Mouse (Mus musculus) heart, embryonic 14.5 days (tissue): ENCODE data around the gene Sertad2. TPM values are rescaled to one million over a fixed set of nuclear protein-coding genes. Genes with fewer than 3 reads are reported as not detected.

ENCODE experiments used
- ATAC-seq: fragments of 200-750 bp; cut with Nextera tagmentation; 2 replicates; pipeline ENCODE4 v1.8.0; 2017; ENCODE audit warnings: low read depth, moderate TSS enrichment; ENCODE audit not compliant: insufficient number of reproducible peaks, insufficient read depth, low FRiP score
- H3K27ac ChIP-seq, 2 experiments: fragments of 200-500 bp in 1 of 2; fragments of 300-500 bp in 1 of 2; sonication (generic) in 1 of 2; replicated peaks in 1 of 2; 2 replicates each; pipeline ENCODE4 v1.5.1; 2012 to 2014; ENCODE audit warnings: low read depth in 2 of 2, low read length in 2 of 2, control low read depth in 1 of 2, mild to moderate bottlenecking in 1 of 2, mixed read lengths in 1 of 2; ENCODE audit not compliant: control insufficient read depth in 1 of 2, insufficient read depth in 1 of 2
- H3K27me3 ChIP-seq: fragments of 300-500 bp; sonication (generic); 2 replicates; pipeline ENCODE4 v1.6.1; 2014; ENCODE audit warnings: mild to moderate bottlenecking, low read length, control low read depth; ENCODE audit not compliant: control insufficient read depth, insufficient read depth
- H3K36me3 ChIP-seq: fragments of 300-500 bp; sonication (generic); 2 replicates; pipeline ENCODE4 v1.6.1; 2014; ENCODE audit warnings: mild to moderate bottlenecking, control low read depth, low read length, mixed read lengths; ENCODE audit not compliant: control insufficient read depth, insufficient read depth
- H3K4me1 ChIP-seq, 2 experiments: fragments of 200-500 bp in 1 of 2; fragments of 300-500 bp in 1 of 2; sonication (generic) in 1 of 2; 2 replicates each; pipeline ENCODE4 v1.6.1; 2012 to 2014; ENCODE audit warnings: low read length in 2 of 2, control low read depth in 1 of 2, mixed read lengths in 1 of 2; ENCODE audit not compliant: control insufficient read depth in 2 of 2, insufficient read depth in 2 of 2
- H3K4me2 ChIP-seq: fragments of 300-500 bp; sonication (generic); 2 replicates; pipeline ENCODE4 v1.6.1; 2014; ENCODE audit warnings: mild to moderate bottlenecking, low read length
- H3K4me3 ChIP-seq, 2 experiments: fragments of 200-500 bp in 1 of 2; fragments of 300-500 bp in 1 of 2; sonication (generic) in 1 of 2; 2 replicates each; pipeline ENCODE4 v1.5.1; 2012 to 2014; ENCODE audit warnings: low read length in 2 of 2, mild to moderate bottlenecking in 2 of 2, control low read depth in 1 of 2, low read depth in 1 of 2, moderate library complexity in 1 of 2; ENCODE audit not compliant: control insufficient read depth in 1 of 2, insufficient read depth in 1 of 2
- H3K9ac ChIP-seq: fragments of 300-500 bp; sonication (generic); 2 replicates; pipeline ENCODE4 v1.6.1; 2014; ENCODE audit warnings: mild to moderate bottlenecking, low read length
- H3K9me3 ChIP-seq: fragments of 300-500 bp; sonication (generic); 2 replicates; pipeline ENCODE4 v1.6.1; 2016; ENCODE audit warnings: low read length, control low read depth; ENCODE audit not compliant: control insufficient read depth
- WGBS: fragments of 180-500 bp; shearing (Covaris S2); extraction: QIAGEN DNeasy Blood & Tissue Kit; methylation state at CpG from one replicate; pipeline ENCODE4 v1.1.7; 2014; 5-methylcytosine and 5-hydroxymethylcytosine counted together
- polyA plus RNA-seq: library from polyadenylated mRNA; unstranded; fragments of >200 nt; fragmentation: Nextera tagmentation; extraction: Ambion mirVana; gene quantifications from 2 replicates; pipeline ENCODE4 v1.2.1, GENCODE M21; 2014

Sertad2 gene
- polyA plus RNA-seq, 1 experiment from 2014 or later = 33.5 TPM

DNA sequence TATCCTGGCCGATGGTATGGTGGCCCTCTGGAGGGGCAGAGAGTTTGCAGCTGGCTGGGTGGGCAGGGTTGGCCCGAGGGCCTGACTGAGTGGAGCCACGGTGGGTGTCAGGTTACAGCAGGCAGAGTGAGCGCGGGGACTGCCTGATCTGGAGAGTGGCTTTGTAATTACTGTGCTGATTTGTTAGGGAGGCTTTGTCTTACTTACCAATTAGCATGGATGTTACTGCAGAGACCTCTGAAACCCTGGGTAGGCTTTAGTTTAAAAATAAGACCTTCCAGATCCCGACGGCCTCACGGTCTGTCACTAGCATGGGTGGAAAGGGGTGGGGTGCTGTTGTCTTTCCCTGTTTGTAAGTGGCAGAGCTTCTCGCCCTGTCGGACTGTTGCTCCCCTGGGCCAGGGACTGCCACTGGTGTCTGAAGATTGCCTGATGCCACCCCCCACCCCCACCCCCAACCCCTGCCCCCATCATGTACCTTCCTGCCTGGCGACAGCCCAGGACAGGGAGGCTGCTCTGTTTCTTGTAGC lies 96.9 kb downstream of the Sertad2 start:
- Histone ChIP-seq H3K4me1 (peaks cover 22 to 56% of the 10 kb centered on the region in 2 experiments), H3K36me3 (no peaks in the 10 kb centered on the region), H3K27me3 (no peaks in the 10 kb centered on the region), H3K27ac (peak overlapping the region; percentile 81 to 88), H3K4me2 (peak overlapping the region; percentile 64), H3K9ac (peak overlapping the region; percentile 67), H3K9me3 (no peaks in the 10 kb centered on the region), H3K4me3 (peak overlapping the region; percentile 19 to 29; a peak in 3 of 4 replicates)
- 2% methylated on average over 11 of the region's 11 CpGs for WGBS
- ATAC-seq = peak; percentile 92

DNA sequence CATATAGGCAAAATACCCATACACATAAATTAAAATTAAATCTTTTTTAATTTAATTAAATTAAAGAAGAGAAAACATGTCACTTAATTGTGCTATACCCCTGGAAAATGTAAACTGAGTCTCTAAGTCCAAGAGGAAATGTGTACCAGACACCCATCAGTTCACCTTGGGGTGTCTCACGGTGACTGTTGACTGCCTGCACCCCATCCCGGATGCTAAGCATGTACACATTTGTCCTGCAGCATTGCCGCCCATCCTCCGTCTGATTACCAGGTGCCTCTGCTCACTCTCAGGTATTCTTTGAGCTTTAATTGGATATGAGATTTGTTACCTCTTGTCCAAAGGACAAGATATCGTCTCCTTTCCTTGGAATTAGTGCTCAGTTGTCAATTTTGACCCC lies 99.3 kb downstream of the Sertad2 start:
- no peak overlapping the region for H3K27ac ChIP-seq
- no peak for ATAC-seq
- 88% methylated on average over 5 of the region's 5 CpGs for WGBS
- H3K9ac ChIP-seq = no peak overlapping the region
- H3K27me3 ChIP-seq = no peaks in the 10 kb centered on the region
- no peaks in the 10 kb centered on the region for H3K9me3 ChIP-seq
- H3K4me3 ChIP-seq = no peak overlapping the region
- no peak overlapping the region for H3K4me2 ChIP-seq
- H3K4me1 ChIP-seq = peaks cover 22 to 60% of the 10 kb centered on the region in 2 experiments
- no peaks in the 10 kb centered on the region for H3K36me3 ChIP-seq

DNA sequence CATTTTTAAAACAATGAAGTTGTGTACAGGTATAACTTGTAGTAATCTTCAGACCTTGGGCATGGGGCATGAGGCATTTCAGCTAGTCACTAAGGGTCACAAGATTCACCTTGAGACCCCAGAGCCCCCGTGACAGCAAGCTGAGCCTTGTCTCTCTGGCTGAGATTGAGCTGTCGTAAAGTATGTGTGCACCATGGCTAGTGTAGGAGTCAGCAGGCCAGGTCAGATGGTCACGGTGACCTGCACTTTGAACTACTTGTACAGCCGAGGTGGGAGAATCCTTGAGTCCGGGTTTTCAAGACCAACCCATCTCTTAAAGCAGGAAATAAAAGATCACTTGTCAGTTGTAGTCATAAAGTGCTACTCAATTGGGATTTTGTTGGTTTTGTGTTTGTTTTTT lies 100.1 kb downstream of the Sertad2 start:
- Histone ChIP-seq H3K36me3 (peaks cover 6% of the 10 kb centered on the region), H3K27ac (no peak overlapping the region), H3K9ac (no peak overlapping the region), H3K4me3 (no peak overlapping the region), H3K27me3 (no peaks in the 10 kb centered on the region), H3K4me2 (no peak overlapping the region), H3K4me1 (peaks cover 29 to 69% of the 10 kb centered on the region in 2 experiments), H3K9me3 (no peaks in the 10 kb centered on the region)
- ATAC-seq = no peak
- WGBS = 58% methylated on average over 5 of the region's 5 CpGs

DNA sequence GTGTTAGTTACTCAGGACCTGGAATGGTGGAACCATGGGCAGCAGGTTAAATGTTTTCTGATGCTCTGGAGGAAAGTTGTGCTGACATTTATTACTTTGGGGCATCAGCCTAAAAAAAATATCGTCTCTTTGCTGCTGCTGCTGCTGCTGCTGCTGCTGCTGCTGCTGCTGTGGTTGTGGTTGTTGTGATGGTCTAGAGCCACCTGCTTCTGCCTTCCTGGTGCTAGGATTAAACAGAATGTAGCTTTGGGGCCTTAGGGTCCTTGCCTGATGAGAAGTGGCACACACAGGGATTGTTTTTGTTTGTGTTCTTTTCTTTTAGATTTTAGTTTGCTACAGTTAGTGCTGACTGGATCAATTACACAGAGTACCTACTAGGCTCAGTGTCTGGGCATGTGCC lies 101.1 kb downstream of the Sertad2 start:
- no peak overlapping the region for H3K9ac ChIP-seq
- H3K4me2 ChIP-seq = no peak overlapping the region
- peaks cover 16% of the 10 kb centered on the region for H3K36me3 ChIP-seq
- 73% methylated on average over 1 of the region's 1 CpGs for WGBS
- H3K27ac ChIP-seq = no peak overlapping the region
- H3K9me3 ChIP-seq = no peaks in the 10 kb centered on the region
- peaks cover 29 to 68% of the 10 kb centered on the region in 2 experiments for H3K4me1 ChIP-seq
- no peak for ATAC-seq
- no peak overlapping the region for H3K4me3 ChIP-seq
- no peaks in the 10 kb centered on the region for H3K27me3 ChIP-seq

DNA sequence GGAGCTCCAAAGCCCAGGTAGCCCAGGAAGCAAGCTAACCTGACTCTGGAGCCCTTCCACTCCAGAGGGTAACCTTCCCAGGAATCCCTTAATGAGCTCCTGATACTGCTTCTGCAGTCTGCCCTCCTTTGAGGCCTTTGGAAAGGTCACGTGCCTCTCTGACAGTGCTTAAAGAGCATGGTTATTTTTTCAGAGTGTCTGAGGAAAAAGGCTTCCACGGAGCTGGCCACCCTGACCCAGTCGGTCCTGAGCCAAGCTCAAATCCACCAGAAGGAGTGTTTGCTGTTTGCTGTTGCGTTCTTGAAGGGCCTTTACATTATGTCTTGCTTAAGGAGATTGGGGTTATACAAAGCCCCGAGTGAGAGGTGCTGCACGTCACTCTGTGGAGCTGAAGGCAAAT lies 101.8 kb downstream of the Sertad2 start:
- no peak for ATAC-seq
- WGBS = 54% methylated on average over 6 of the region's 6 CpGs
- Histone ChIP-seq H3K4me2 (no peak overlapping the region), H3K9ac (no peak overlapping the region), H3K9me3 (no peaks in the 10 kb centered on the region), H3K36me3 (peaks cover 21% of the 10 kb centered on the region), H3K4me1 (peaks cover 27 to 61% of the 10 kb centered on the region in 2 experiments), H3K4me3 (no peak overlapping the region), H3K27me3 (no peaks in the 10 kb centered on the region), H3K27ac (no peak overlapping the region)

DNA sequence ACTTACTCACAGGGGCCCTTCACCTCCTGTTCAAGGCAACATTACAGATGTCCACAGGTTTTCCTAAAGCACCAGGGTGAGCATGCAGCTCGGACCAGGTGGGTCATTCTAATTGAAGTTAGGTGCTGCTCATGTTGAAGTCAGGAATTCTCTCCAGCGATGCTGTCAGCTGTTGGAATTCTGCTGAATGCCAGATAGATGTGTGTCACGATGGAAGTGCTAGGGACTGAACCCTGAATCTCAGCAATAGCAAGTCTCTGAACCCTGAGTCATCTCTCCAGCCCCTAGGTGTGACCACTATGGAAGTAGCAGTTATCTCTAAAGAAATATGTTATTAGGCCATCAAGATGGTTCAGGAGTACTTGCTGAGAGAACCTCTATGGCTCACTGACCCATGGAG lies 102.5 kb downstream of the Sertad2 start:
- H3K9me3 ChIP-seq = no peaks in the 10 kb centered on the region
- peaks cover 24 to 54% of the 10 kb centered on the region in 2 experiments for H3K4me1 ChIP-seq
- H3K27ac ChIP-seq = no peak overlapping the region
- H3K36me3 ChIP-seq = peaks cover 26% of the 10 kb centered on the region
- H3K9ac ChIP-seq = no peak overlapping the region
- ATAC-seq = no peak
- 41% methylated on average over 3 of the region's 3 CpGs for WGBS
- H3K4me2 ChIP-seq = no peak overlapping the region
- no peak overlapping the region for H3K4me3 ChIP-seq
- no peaks in the 10 kb centered on the region for H3K27me3 ChIP-seq

DNA sequence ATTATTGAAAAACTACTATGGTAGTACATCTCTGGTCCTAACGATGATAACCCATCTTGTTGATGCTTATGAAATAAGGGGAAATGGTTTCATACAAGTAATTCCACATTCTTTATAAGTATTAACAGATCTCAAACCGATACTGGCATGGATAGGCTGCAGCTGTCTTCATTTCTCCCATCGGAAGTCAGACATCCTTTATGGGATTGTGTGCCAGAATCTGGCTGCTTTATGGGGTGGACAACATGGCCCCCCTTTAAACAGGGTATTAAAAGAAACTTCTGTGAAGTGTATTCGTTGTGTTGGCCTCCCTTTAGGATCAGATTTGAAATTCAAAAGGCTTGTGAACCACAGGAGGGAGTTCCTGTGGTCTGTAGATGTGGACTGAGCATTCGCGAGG lies 103.1 kb downstream of the Sertad2 start:
- no peak overlapping the region for H3K27ac ChIP-seq
- WGBS = 71% methylated on average over 6 of the region's 6 CpGs
- H3K9ac ChIP-seq = no peak overlapping the region
- no peaks in the 10 kb centered on the region for H3K27me3 ChIP-seq
- ATAC-seq = no peak
- H3K36me3 ChIP-seq = peaks cover 26% of the 10 kb centered on the region
- no peaks in the 10 kb centered on the region for H3K9me3 ChIP-seq
- no peak overlapping the region for H3K4me3 ChIP-seq
- peaks cover 22 to 48% of the 10 kb centered on the region in 2 experiments for H3K4me1 ChIP-seq
- no peak overlapping the region for H3K4me2 ChIP-seq
